Mouse (Mus musculus) layer of hippocampus, adult 18-20 months (tissue): ENCODE measurements around the gene Bmp2k. TPM values are rescaled to one million over a fixed set of nuclear protein-coding genes. Genes with fewer than 3 reads are reported as not detected.

ENCODE experiments used
- DNase-seq, 2 experiments: peaks; one replicate each; pipeline ENCODE4 v3.0.0; 2022; ENCODE audit warnings: low spot score in 2 of 2
- total RNA-seq, 2 experiments: library from RNA; stranded (reverse); gene quantifications; 2 replicates each; pipeline ENCODE4 v1.2.3; 2021

The Bmp2k gene
- total RNA-seq, 2 experiments from 2014 or later = 13.5 to 14.1 TPM

- DNase-seq = no peak
Observed at GRCm38 (mm10) chr5:97090034-97090784, 92.7 kb downstream of the Bmp2k start.

GRCm38 (mm10) chr5:97092970-97093369 is 95.5 kb downstream of the Bmp2k start:
- no peak for DNase-seq

GRCm38 (mm10) chr5:97095335-97095734 is 97.8 kb downstream of the Bmp2k start:
- DNase-seq = no peak

GRCm38 (mm10) chr5:97097631-97098041 is 100.1 kb downstream of the Bmp2k start:
- no peak for DNase-seq

- DNase-seq = no peak
Observed at GRCm38 (mm10) chr5:97099954-97100353, 102.5 kb downstream of the Bmp2k start.

- DNase-seq = no peak
Observed at GRCm38 (mm10) chr5:97108333-97108732, 110.8 kb downstream of the Bmp2k start.

- DNase-seq = no peak
Observed at GRCm38 (mm10) chr5:97110133-97110532, 112.6 kb downstream of the Bmp2k start.

GRCm38 (mm10) chr5:97110697-97111096 is 113.2 kb downstream of the Bmp2k start:
- peak in 1 of 2 experiments; percentile 52 for DNase-seq

- peak; percentile 97 to 99 for DNase-seq
Observed at GRCm38 (mm10) chr5:97111207-97111910, 113.9 kb downstream of the Bmp2k start, which contains the start of gene Paqr3. Gene Paqr3 (minus strand): TSS chr5:97111596.

GRCm38 (mm10) chr5:97124977-97125376 is 127.5 kb downstream of the Bmp2k start:
- DNase-seq = no peak

GRCm38 (mm10) chr5:97125459-97125970 is 128.0 kb downstream of the Bmp2k start:
- no peak for DNase-seq

GRCm38 (mm10) chr5:97126005-97126404 is 128.5 kb downstream of the Bmp2k start:
- peak in 1 of 2 experiments; percentile 62 for DNase-seq

- DNase-seq = no peak
Observed at GRCm38 (mm10) chr5:97127284-97127683, 129.8 kb downstream of the Bmp2k start.

GRCm38 (mm10) chr5:97128242-97129226 is 131.0 kb downstream of the Bmp2k start:
- DNase-seq = peak; percentile 44 to 87

GRCm38 (mm10) chr5:97129589-97129988 is 132.1 kb downstream of the Bmp2k start:
- DNase-seq = peak in 1 of 2 experiments; percentile 55

- DNase-seq = no peak
Observed at GRCm38 (mm10) chr5:97135331-97135730, 137.8 kb downstream of the Bmp2k start.

Other genes starting within 250 kb of the Bmp2k start
- gene Anxa3, start 204.3 kb upstream of the Bmp2k start, total RNA-seq = 10 to 100 TPM; 12.0 to 13.5 TPM
- gene Paqr3, start 113.9 kb downstream of the Bmp2k start, total RNA-seq = 10 to 100 TPM; 28.6 to 31.0 TPM